Comparison of ENCODE assay signal across 11 mouse cellular contexts in the genomic region with DNA sequence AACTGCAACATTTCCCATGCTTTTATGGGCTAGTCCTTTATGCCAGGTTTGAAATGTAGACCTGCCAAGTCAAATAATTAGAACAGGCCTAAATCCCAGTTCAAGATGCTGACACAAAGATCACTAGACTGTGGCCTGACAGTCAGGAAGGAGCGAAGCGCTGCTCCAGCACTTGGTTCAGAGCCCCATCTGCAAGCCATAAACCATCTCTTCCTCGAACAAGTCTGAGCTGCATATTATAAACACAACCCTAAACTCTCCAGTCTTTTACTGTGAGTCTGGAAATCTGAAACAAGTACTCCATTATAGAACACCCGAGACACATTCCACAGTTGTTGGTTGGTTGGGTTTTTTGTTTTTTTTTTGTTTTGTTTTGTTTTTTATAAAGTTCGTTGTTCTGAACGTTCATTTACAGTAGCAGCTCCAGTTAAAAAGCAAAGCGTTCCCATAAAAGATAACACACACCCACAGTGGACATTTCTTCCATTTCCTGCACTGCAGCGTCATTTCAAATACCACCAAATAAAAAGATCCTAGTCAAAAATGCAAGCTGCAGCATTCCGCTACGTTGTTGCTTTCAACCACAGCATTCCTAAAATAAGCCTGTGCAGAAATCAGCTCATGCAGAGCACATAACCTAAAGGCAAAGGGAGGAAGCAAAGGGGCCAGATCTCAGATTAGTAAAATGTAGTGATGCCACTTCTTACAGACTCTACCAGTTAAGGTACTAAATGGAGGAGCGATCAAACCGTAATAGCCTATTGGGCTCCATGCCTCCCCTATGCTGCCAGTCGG.
A peak's percentile ranks its signal among the peaks of the same experiment; 100 is the strongest.
DNase-seq lines count a peak whose midpoint lies in the region; ATAC-seq and TF ChIP-seq lines count a peak whose summit lies in the region.
"Had no signal": no experiment of that assay in that cellular context is flagged by ENCODE, and none has a peak within 500 bp of the region (broad histone marks: within the 10 kb centered on the region; RNA-seq: fewer than 3 reads in every experiment).

No protein-coding gene starts in this region.

- no peaks in the 10 kb centered on the region; the same call in 1 of the 2 replicates for H3K36me3 ChIP-seq in stomach, embryonic 14.5 days (ENCODE audit: control insufficient read depth, insufficient read depth, low read length)
- H3K36me3 ChIP-seq in stomach, postnatal 0 days (ENCODE audit: control insufficient read depth, insufficient read depth, low read length): no peaks in the 10 kb centered on the region
- H3K36me3 ChIP-seq: midbrain, embryonic 15.5 days had no signal

- no peak overlapping the region for H3K4me3 ChIP-seq in stomach, embryonic 14.5 days (ENCODE audit: low read depth, low read length)
- H3K4me3 ChIP-seq in stomach, postnatal 0 days (ENCODE audit: low read depth, low read length): no peak overlapping the region
- H3K4me3 ChIP-seq: midbrain, embryonic 15.5 days had no signal

- no peak for ATAC-seq in stomach, embryonic 14.5 days (ENCODE audit: insufficient number of reproducible peaks, insufficient read depth, low FRiP score, low read depth)
- no peak for ATAC-seq in stomach, postnatal 0 days (ENCODE audit: low FRiP score, low TSS enrichment)
- ATAC-seq in megakaryocyte, adult 5-6 weeks (ENCODE audit: poor library complexity, severe bottlenecking): no peak
- ATAC-seq: CD4-positive, CD25-positive, alpha-beta regulatory T cell, adult 4 months; midbrain, embryonic 15.5 days had no signal

- H3K9me3 ChIP-seq in stomach, embryonic 14.5 days (ENCODE audit: control insufficient read depth, low read depth, low read length): no peaks in the 10 kb centered on the region
- no peaks in the 10 kb centered on the region for H3K9me3 ChIP-seq in stomach, postnatal 0 days (ENCODE audit: control insufficient read depth, low read length)
- H3K9me3 ChIP-seq: midbrain, embryonic 15.5 days had no signal

- peak overlapping the region; percentile 53; the same call in 1 of the 2 replicates for H3K27ac ChIP-seq in stomach, embryonic 14.5 days (ENCODE audit: low read length)
- H3K27ac ChIP-seq in stomach, postnatal 0 days (replicated peaks): no peak overlapping the region
- H3K27ac ChIP-seq: midbrain, embryonic 15.5 days had no signal

- peak; percentile 8 for DNase-seq in kidney, adult 11 months
- DNase-seq in kidney, adult 18-20 months: no peak
- no peak for DNase-seq in stomach, postnatal 0 days (ENCODE audit: low spot score)
- DNase-seq in kidney, postnatal 14 days: peak; percentile 43
- DNase-seq in ovary, postnatal 36 days (ENCODE audit: low spot score): no peak
- DNase-seq: cerebellum, postnatal 14 days; liver had no signal

- H3K4me2 ChIP-seq in stomach, embryonic 14.5 days (replicated peaks; ENCODE audit: low read depth, low read length): no peak overlapping the region
- H3K4me2 ChIP-seq in stomach, postnatal 0 days (replicated peaks; ENCODE audit: low read depth): no peak overlapping the region
- H3K4me2 ChIP-seq: midbrain, embryonic 15.5 days had no signal

- no peak overlapping the region for H3K9ac ChIP-seq in stomach, embryonic 14.5 days (replicated peaks; ENCODE audit: low read depth, low read length)
- H3K9ac ChIP-seq in stomach, postnatal 0 days (ENCODE audit: low read length): no peak overlapping the region
- H3K9ac ChIP-seq: midbrain, embryonic 15.5 days had no signal

- no peak for TF ChIP-seq EP300 in stomach, postnatal 0 days (optimal IDR thresholded peaks at IDR 0.05)

- no peak for TF ChIP-seq CTCF in stomach, postnatal 0 days (IDR thresholded peaks at IDR 0.05; ENCODE audit: low read depth)

- no peaks in the 10 kb centered on the region for H3K27me3 ChIP-seq in stomach, embryonic 14.5 days (ENCODE audit: control insufficient read depth, insufficient read depth, low read length)
- no peaks in the 10 kb centered on the region for H3K27me3 ChIP-seq in stomach, postnatal 0 days (ENCODE audit: control insufficient read depth, insufficient read depth, low read length)
- H3K27me3 ChIP-seq: midbrain, embryonic 15.5 days had no signal

- H3K4me1 ChIP-seq in stomach, embryonic 14.5 days (ENCODE audit: control insufficient read depth, insufficient read depth, low read length): peaks cover 9% of the 10 kb centered on the region
- H3K4me1 ChIP-seq in stomach, postnatal 0 days (replicated peaks; ENCODE audit: control insufficient read depth, insufficient read depth): peaks cover 3% of the 10 kb centered on the region; the same call in 1 of the 2 replicates

- WGBS in stomach, embryonic 14.5 days: 60% methylated on average over 13 of the region's 13 CpGs
- 59% methylated on average over 13 of the region's 13 CpGs for WGBS in stomach, postnatal 0 days

Comparison
In these comparisons a context has a peak if more than half of its experiments do, and no peak if none do; other contexts are left out.
1. DNase-seq: peak in kidney, adult 11 months (single experiment) and kidney, postnatal 14 days (single experiment); none in kidney, adult 18-20 months (single experiment), stomach, postnatal 0 days (single experiment) and ovary, postnatal 36 days (single experiment).